Mouse (Mus musculus): ENCODE measurements around the gene Gen1.

DNA sequence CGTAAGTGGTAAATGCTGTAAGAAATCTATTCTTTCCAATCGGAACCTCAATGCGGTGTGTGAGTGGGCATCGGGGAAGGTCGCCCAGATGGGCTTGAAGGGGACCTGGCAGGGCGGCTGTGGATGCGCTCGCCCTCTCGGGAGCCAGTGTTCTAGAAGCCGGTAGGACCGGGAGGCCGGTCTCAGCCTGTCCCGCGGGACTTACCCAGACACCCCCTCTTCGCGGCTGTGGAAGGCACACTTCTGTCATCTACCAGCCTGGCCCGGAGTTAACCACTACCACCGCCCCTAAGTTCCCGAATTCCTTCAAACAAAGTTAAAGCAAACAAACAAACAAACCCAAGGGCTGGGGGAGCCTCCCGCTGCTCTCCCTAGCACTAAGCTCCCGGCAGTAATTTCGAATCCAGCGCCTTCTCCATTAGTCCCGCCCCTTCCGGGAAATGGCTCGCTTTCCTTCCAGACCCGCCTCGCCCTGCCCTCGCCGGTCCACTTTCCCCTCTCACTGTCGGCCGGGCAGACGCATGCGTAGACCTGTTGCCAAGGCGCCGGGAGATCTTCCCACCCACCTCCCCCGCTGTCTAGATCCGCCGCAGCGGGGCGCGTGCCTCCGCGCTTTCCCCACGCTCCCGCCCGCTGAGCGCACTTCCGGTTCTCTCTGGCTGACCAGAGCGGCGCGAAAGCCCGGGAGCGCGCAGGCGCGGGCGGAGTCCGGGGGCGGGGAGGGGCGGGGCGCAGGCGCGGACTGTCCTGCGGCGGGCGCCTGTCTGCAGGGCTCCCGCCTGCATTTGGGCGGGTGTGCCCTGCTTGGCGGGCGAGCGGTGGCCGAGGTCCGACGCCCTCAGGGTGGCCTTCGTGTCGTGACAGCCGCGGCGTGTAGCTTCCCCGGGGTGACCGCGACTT is at the start of gene Gen1, which contains the start of gene Smc6:
- TF ChIP-seq CTCF (IDR thresholded peaks at IDR 0.05; ENCODE audit: low read depth, low read length) (no peak), GATA1 (IDR thresholded peaks at IDR 0.05; ENCODE audit: borderline replicate concordance, low read length) (no peak), GATA2 (IDR thresholded peaks at IDR 0.05; ENCODE audit: borderline replicate concordance, low read depth, low read length) (no peak), TAL1 (conservative IDR thresholded peaks at IDR 0.05; ENCODE audit: low read depth, low read length) (no peak)
